8 mouse cellular contexts compared by ENCODE assay signal in genomic region chr10:91166890-91167289, GRCm38 (mm10). TPM values are rescaled to one million over a fixed set of nuclear protein-coding genes. Genes with fewer than 3 reads are reported as not detected.
DNase-seq lines count a peak whose midpoint lies in the region; ATAC-seq lines count a peak whose summit lies in the region.

No protein-coding gene starts in this region.

- no peaks in the 10 kb centered on the region for H3K27me3 ChIP-seq in midbrain, embryonic 10.5 days (ENCODE audit: low read depth, poor library complexity, severe bottlenecking)
- H3K27me3 ChIP-seq in midbrain, embryonic 16.5 days (ENCODE audit: control insufficient read depth, insufficient read depth, low read depth, low read length), result no peaks in the 10 kb centered on the region
- H3K27me3 ChIP-seq in forebrain, embryonic 11.5 days (ENCODE audit: control insufficient read depth, insufficient read depth, low read length), result no peaks in the 10 kb centered on the region
- no peaks in the 10 kb centered on the region for H3K27me3 ChIP-seq in hindbrain, embryonic 10.5 days (ENCODE audit: insufficient read depth, poor library complexity, severe bottlenecking)
- H3K27me3 ChIP-seq in limb, embryonic 11.5 days (ENCODE audit: control insufficient read depth, insufficient read depth, low read length), result no peaks in the 10 kb centered on the region
- H3K27me3 ChIP-seq in midbrain, embryonic 11.5 days (ENCODE audit: control insufficient read depth, insufficient read depth, low read length), result no peaks in the 10 kb centered on the region

- no peak for ATAC-seq in midbrain, embryonic 16.5 days
- no peak for ATAC-seq in forebrain, embryonic 11.5 days (replicated peaks; ENCODE audit: low FRiP score)
- no peak for ATAC-seq in limb, embryonic 11.5 days (ENCODE audit: insufficient number of reproducible peaks, low FRiP score, low TSS enrichment, low read depth)
- ATAC-seq in midbrain, embryonic 11.5 days (ENCODE audit: low FRiP score), result no peak

- peaks cover 64% of the 10 kb centered on the region for H3K36me3 ChIP-seq in midbrain, embryonic 10.5 days
- H3K36me3 ChIP-seq in midbrain, embryonic 16.5 days (ENCODE audit: control insufficient read depth, insufficient read depth, low read length), result peaks cover 11% of the 10 kb centered on the region
- peaks cover 22% of the 10 kb centered on the region for H3K36me3 ChIP-seq in forebrain, embryonic 11.5 days (ENCODE audit: control insufficient read depth, insufficient read depth, low read length)
- H3K36me3 ChIP-seq in hindbrain, embryonic 10.5 days, result peaks cover 62% of the 10 kb centered on the region
- peaks cover 14% of the 10 kb centered on the region for H3K36me3 ChIP-seq in limb, embryonic 11.5 days (ENCODE audit: control insufficient read depth, insufficient read depth, low read length)
- peaks cover 24% of the 10 kb centered on the region for H3K36me3 ChIP-seq in midbrain, embryonic 11.5 days (ENCODE audit: control insufficient read depth, insufficient read depth, low read length)

- H3K4me2 ChIP-seq in midbrain, embryonic 16.5 days (ENCODE audit: low read length), result no peak overlapping the region
- H3K4me2 ChIP-seq in forebrain, embryonic 11.5 days (ENCODE audit: low read depth, low read length, severe bottlenecking), result peak overlapping the region; percentile 22; the same call in 1 of the 2 replicates
- H3K4me2 ChIP-seq in limb, embryonic 11.5 days (ENCODE audit: low read depth, severe bottlenecking), result peak overlapping the region; percentile 12; the same call in 1 of the 2 replicates
- H3K4me2 ChIP-seq in midbrain, embryonic 11.5 days, result no peak overlapping the region

- H3K9ac ChIP-seq in midbrain, embryonic 16.5 days (ENCODE audit: low read depth, low read length), result no peak overlapping the region
- H3K9ac ChIP-seq in forebrain, embryonic 11.5 days (ENCODE audit: low read length), result no peak overlapping the region
- no peak overlapping the region for H3K9ac ChIP-seq in limb, embryonic 11.5 days (ENCODE audit: low read length)
- H3K9ac ChIP-seq in midbrain, embryonic 11.5 days (ENCODE audit: low read length), result no peak overlapping the region

- WGBS in midbrain, embryonic 10.5 days, result 80% methylated on average over 5 of the region's 5 CpGs
- WGBS in midbrain, embryonic 16.5 days, result 66% methylated on average over 5 of the region's 5 CpGs
- WGBS in forebrain, embryonic 11.5 days, result 71% methylated on average over 5 of the region's 5 CpGs
- 70% methylated on average over 5 of the region's 5 CpGs for WGBS in hindbrain, embryonic 10.5 days
- WGBS in limb, embryonic 11.5 days, result 70% methylated on average over 5 of the region's 5 CpGs
- 67% methylated on average over 5 of the region's 5 CpGs for WGBS in midbrain, embryonic 11.5 days

- H3K9me3 ChIP-seq in midbrain, embryonic 10.5 days (replicated peaks), result no peaks in the 10 kb centered on the region
- no peaks in the 10 kb centered on the region for H3K9me3 ChIP-seq in midbrain, embryonic 16.5 days (replicated peaks; ENCODE audit: control insufficient read depth, low read length, poor library complexity, severe bottlenecking)
- no peaks in the 10 kb centered on the region for H3K9me3 ChIP-seq in forebrain, embryonic 11.5 days (ENCODE audit: control insufficient read depth, low read length)
- no peaks in the 10 kb centered on the region for H3K9me3 ChIP-seq in hindbrain, embryonic 10.5 days
- no peaks in the 10 kb centered on the region for H3K9me3 ChIP-seq in limb, embryonic 11.5 days (ENCODE audit: control insufficient read depth, low read length)
- no peaks in the 10 kb centered on the region for H3K9me3 ChIP-seq in midbrain, embryonic 11.5 days (ENCODE audit: control insufficient read depth, low read length)

- H3K4me3 ChIP-seq in midbrain, embryonic 10.5 days, result peak overlapping the region; percentile 97
- no peak overlapping the region for H3K4me3 ChIP-seq in midbrain, embryonic 16.5 days (ENCODE audit: low read depth, low read length)
- H3K4me3 ChIP-seq in forebrain, embryonic 11.5 days (ENCODE audit: low read depth, low read length), result 0 out of 2 replicates have a peak overlapping the region, but pooled peaks have one; percentile 2
- peak overlapping the region; percentile 98 for H3K4me3 ChIP-seq in hindbrain, embryonic 10.5 days
- H3K4me3 ChIP-seq in limb, embryonic 11.5 days (ENCODE audit: low read depth, low read length), result no peak overlapping the region
- no peak overlapping the region for H3K4me3 ChIP-seq in midbrain, embryonic 11.5 days (ENCODE audit: low read depth, low read length)

- no peak overlapping the region for H3K27ac ChIP-seq in midbrain, embryonic 10.5 days (replicated peaks)
- H3K27ac ChIP-seq in midbrain, embryonic 16.5 days (ENCODE audit: low read length), result no peak overlapping the region
- H3K27ac ChIP-seq in forebrain, embryonic 11.5 days (ENCODE audit: low read depth, low read length), result no peak overlapping the region
- no peak overlapping the region for H3K27ac ChIP-seq in hindbrain, embryonic 10.5 days
- no peak overlapping the region for H3K27ac ChIP-seq in limb, embryonic 11.5 days (replicated peaks; ENCODE audit: low read depth, low read length)
- no peak overlapping the region for H3K27ac ChIP-seq in midbrain, embryonic 11.5 days (ENCODE audit: low read depth, low read length)

- peaks cover 34% of the 10 kb centered on the region for H3K4me1 ChIP-seq in midbrain, embryonic 10.5 days
- peaks cover 22% of the 10 kb centered on the region for H3K4me1 ChIP-seq in midbrain, embryonic 16.5 days (ENCODE audit: control insufficient read depth, insufficient read depth, low read length)
- peaks cover 3% of the 10 kb centered on the region; the same call in 1 of the 2 replicates for H3K4me1 ChIP-seq in forebrain, embryonic 11.5 days (replicated peaks; ENCODE audit: control insufficient read depth, insufficient read depth, low read length)
- H3K4me1 ChIP-seq in hindbrain, embryonic 10.5 days (replicated peaks), result peaks cover 28% of the 10 kb centered on the region
- peaks cover 4% of the 10 kb centered on the region for H3K4me1 ChIP-seq in limb, embryonic 11.5 days (ENCODE audit: control insufficient read depth, insufficient read depth, low read length)
- peaks cover 14% of the 10 kb centered on the region for H3K4me1 ChIP-seq in midbrain, embryonic 11.5 days (ENCODE audit: control insufficient read depth, insufficient read depth, low read length)

- peak; percentile 41 for DNase-seq in midbrain, embryonic 10.5 days (ENCODE audit: low spot score)
- peak; percentile 38 for DNase-seq in adrenal gland, postnatal 25 days
- peak; percentile 64 for DNase-seq in forebrain, embryonic 11.5 days (ENCODE audit: low spot score)
- DNase-seq in hindbrain, embryonic 10.5 days (ENCODE audit: low spot score), result peak; percentile 42
- peak; percentile 69 for DNase-seq in limb, embryonic 11.5 days (ENCODE audit: low spot score)
- peak; percentile 93 for DNase-seq in midbrain, embryonic 11.5 days (ENCODE audit: low spot score, missing footprints)
- DNase-seq in thymus, adult 18-20 months, result peak; percentile 40 to 53

RNA-seq across cellular contexts. Expression of gene Tmpo, which starts 14.2 kb away (rescaled TPM):
- polyA plus RNA-seq in midbrain, embryonic 10.5 days (2016; fragmentation: Nextera tagmentation; extraction: Ambion mirVana), result 272 and 275 TPM in 2 replicates
- polyA plus RNA-seq in midbrain, embryonic 16.5 days (2015; fragmentation: Nextera tagmentation; extraction: Ambion mirVana), result 82.8 and 100 TPM in 2 replicates
- total RNA-seq in adrenal gland, postnatal 25 days (2021), result 119 and 123 TPM in 2 replicates
- polyA plus RNA-seq in forebrain, embryonic 11.5 days (2014; fragmentation: Nextera tagmentation; extraction: Ambion mirVana), result 433 and 456 TPM in 2 replicates
- polyA plus RNA-seq in hindbrain, embryonic 10.5 days (2016; fragmentation: Nextera tagmentation; extraction: Ambion mirVana), result 234 and 258 TPM in 2 replicates
- polyA plus RNA-seq in limb, embryonic 11.5 days (2014; fragmentation: Nextera tagmentation; extraction: Ambion mirVana), result 359 and 371 TPM in 2 replicates
- 339 and 388 TPM in 2 replicates for polyA plus RNA-seq in midbrain, embryonic 11.5 days (2014; fragmentation: Nextera tagmentation; extraction: Ambion mirVana)

RNA-seq across cellular contexts. Expression of gene Slc25a3, which starts 43.0 kb away (rescaled TPM):
- polyA plus RNA-seq in midbrain, embryonic 10.5 days (2016; fragmentation: Nextera tagmentation; extraction: Ambion mirVana), result 384 and 388 TPM in 2 replicates
- 523 and 571 TPM in 2 replicates for polyA plus RNA-seq in midbrain, embryonic 16.5 days (2015; fragmentation: Nextera tagmentation; extraction: Ambion mirVana)
- 873 and 948 TPM in 2 replicates for total RNA-seq in adrenal gland, postnatal 25 days (2021)
- 399 and 404 TPM in 2 replicates for polyA plus RNA-seq in forebrain, embryonic 11.5 days (2014; fragmentation: Nextera tagmentation; extraction: Ambion mirVana)
- polyA plus RNA-seq in hindbrain, embryonic 10.5 days (2016; fragmentation: Nextera tagmentation; extraction: Ambion mirVana), result 384 and 413 TPM in 2 replicates
- 450 and 461 TPM in 2 replicates for polyA plus RNA-seq in limb, embryonic 11.5 days (2014; fragmentation: Nextera tagmentation; extraction: Ambion mirVana)
- 391 and 404 TPM in 2 replicates for polyA plus RNA-seq in midbrain, embryonic 11.5 days (2014; fragmentation: Nextera tagmentation; extraction: Ambion mirVana)

Comparison
In these comparisons a context has a peak if more than half of its experiments do, and no peak if none do; other contexts are left out.
1. H3K4me3 ChIP-seq: peak in midbrain, embryonic 10.5 days (single experiment), forebrain, embryonic 11.5 days (single experiment) and hindbrain, embryonic 10.5 days (single experiment); none in midbrain, embryonic 16.5 days (single experiment), limb, embryonic 11.5 days (single experiment) and midbrain, embryonic 11.5 days (single experiment).
2. DNase-seq: peak in every context shown above with its lines; median percentile 93 in midbrain, embryonic 11.5 days; 69 in limb, embryonic 11.5 days; 64 in forebrain, embryonic 11.5 days; 46 in thymus, adult 18-20 months; 42 in hindbrain, embryonic 10.5 days; 41 in midbrain, embryonic 10.5 days; 38 in adrenal gland, postnatal 25 days.
3. H3K4me2 ChIP-seq: peak in forebrain, embryonic 11.5 days (single experiment) and limb, embryonic 11.5 days (single experiment); none in midbrain, embryonic 16.5 days (single experiment) and midbrain, embryonic 11.5 days (single experiment).